Mouse (Mus musculus): ENCODE measurements around the gene Gipc2.

The Gipc2 gene

DNA sequence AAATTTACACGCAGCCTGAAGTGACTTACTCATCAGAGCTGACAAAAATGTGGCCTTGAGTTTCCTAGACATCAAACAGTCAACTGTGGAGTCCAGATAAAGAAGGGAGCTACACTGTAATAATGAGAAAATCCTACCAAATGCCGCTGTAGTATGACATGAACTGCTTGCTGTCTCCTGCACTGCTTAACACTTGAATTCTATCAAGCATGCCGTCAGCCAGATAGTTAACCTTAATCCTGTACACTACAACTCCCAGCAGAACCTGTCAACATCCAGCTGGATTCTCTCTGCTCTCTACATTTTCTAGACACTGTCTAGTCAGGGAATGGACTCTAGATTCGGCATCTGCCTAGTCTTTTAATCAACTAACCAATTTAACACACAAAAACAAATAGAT is 23.3 kb upstream of the Gipc2 start:
- DNase-seq = peak; percentile 37

DNA sequence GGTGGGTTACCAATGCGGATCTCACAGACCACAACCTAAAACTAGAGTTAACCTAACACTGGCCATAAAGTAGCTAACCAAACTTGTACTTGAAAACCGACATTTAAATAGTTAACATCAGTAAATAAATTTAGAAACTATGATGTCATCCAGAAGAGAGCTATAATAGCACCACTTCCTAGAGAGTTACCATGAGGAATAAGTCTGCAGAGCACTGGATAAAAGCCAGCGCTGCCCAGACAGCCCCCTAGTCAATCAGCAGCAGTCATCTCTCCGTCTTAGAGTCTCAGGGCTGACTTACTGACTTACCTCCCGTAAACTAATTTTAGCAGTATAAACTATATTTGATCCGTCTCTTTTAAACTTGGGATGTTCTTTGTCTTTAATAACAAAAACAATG is 20.1 kb upstream of the Gipc2 start:
- no peak for DNase-seq

DNA sequence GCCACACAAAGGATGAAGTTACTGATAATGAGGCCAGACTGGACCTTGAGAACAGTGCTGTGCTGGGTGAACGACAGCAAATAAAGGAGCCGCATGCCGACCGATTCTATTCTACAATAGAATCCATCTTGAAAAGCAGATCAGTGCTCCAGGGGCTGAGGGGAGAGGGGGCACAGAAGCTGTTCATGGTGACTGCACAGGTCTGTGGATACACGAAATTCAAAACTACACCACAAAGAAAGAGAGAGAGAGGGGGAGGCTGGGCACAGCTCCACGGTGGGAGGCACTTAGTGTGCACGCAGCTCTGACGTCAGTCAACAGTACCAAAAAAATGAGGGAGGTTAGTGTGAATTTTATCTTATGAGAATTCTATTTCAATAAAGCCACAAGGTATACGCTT is 17.5 kb upstream of the Gipc2 start:
- no peak for DNase-seq

DNA sequence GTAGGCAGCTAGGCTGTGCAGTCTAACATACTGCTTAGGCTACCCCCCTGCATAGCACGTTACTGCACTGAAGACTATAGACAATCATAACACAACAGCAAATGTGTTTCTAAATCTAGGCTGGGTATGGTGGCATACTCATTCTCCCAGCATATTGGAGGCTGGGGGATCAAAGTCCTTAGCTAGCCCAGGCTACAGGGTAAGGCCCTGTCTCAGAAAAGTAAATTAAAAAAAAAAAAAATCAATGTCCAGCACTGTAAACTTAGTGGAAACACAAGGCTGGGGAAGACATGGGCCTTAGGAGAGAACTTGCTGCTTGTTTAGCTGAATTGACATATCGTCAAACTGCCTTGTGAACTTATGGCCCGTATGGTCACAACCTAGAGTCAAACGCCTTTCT is 14.6 kb upstream of the Gipc2 start:
- DNase-seq = no peak

DNA sequence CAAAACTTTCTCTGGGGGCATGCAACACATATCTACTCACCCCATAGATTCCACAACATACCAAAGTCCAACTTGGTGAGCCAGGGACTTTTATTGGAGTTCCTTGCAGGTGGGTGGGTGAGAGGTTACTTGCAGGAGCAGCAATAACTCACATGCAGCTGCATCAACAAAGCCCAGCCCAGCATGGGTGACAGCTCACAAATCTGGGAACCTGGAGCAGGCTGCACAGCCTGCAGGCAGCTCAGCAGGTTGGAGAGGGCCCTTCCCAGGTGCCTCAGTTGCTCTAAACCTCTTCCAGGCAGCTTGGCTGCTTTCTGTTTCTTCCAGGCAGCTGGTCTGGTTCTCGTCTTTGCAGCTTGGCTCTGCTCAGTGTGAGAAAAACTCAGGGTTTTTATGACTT is 13.3 kb upstream of the Gipc2 start:
- DNase-seq = no peak

DNA sequence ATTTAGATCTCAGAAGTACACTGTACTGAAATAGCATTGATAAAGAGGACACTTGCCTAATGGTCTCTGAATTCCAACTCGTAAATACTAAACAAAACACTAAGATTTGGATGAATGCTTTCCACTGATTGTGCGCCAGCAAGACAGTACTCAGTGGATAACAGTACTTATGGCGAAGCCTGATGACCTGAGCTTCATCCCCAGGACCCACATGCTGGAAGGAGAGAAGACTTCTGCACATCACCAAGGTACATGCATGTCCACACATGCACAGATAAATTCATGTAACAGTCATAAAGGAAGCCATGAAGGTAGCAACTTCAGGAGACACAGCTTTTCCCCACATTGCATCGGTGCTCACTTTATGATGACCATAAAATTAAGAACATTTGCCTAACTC is 12.8 kb upstream of the Gipc2 start:
- no peak for DNase-seq

DNA sequence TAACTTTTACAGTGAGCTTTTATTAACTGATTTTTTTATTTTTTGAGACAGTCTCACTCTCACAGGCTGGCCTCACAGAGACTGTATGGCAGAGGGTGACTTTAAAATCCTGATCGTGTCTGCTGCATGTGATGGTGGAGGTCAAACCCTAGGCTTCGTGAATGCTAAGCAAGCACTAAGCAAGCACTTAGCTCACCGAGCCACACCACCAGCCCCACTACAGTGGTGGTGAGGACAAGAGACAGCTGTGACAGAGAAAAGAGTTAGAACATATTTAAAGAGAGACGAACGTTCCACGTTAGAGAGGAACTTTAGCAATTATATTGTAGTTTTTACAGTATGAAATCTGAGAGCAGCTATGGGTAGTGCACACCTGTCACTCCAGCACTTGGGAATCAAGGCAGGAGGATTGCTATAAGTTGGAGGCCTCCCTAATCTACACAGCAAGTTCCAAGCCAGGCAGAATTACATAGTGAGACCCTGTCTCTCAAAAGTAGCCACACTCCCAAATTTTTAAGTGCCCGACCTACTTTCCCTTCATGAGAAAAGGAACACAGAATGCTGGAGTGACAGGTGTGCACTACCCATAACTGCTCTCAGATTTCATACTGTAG is 6.4 kb upstream of the Gipc2 start:
- DNase-seq = no peak

DNA sequence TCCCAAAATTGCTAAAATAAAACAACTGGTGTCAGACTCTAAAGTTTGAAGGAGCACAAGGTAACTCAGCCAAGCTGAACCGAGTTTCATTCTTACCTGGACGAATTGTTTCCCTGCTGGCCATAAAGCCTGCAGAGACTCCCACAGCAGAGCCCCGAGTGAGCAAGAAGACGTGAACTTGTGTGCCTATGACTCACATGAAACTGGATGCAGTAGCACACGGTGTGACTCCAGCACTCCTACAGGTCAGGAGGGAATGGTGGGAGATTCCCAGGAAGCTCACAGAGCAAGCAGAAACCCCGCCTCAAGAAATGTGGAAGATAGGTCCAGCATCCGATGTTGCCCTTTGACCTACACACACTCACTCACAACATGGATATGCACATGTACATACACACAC is 5.8 kb upstream of the Gipc2 start:
- no peak for DNase-seq

DNA sequence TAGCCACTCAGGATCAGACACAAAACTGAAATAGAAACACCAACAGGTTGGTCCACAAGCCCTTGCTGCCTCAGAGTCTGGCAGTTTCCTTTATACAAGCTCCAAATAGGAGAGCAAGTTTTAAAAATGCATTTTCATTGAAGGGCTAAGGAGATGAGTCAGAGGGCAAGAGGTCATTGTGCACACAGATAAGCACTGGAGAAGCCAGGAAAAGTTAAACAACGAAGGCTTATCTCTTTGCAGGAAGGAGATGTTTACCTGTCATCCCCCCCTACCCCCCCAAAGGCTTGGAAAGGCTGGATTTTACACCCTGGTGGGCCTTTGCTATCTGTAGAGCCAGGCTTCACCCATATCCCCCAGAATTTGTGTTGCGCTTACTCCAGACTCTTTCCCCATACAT is 5.2 kb upstream of the Gipc2 start:
- no peak for DNase-seq

DNA sequence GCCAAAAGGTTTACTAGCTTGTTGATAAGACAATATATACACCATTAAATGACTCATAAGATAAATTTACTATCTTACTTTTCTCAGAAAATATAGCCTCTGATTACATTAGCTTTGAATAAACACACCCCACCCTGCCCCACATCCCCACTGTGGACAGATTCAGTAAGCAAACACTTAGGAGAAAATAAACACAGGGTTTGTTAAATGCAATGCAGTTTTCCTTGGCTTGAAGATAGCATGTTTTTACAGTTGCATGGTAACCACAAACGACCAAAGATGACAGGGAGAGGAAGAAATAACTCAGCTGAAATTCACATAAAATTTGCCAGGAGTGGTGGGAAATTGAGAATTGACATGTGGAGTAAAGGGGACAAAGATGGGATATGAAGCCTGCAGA is 4.4 kb upstream of the Gipc2 start:
- DNase-seq = no peak

DNA sequence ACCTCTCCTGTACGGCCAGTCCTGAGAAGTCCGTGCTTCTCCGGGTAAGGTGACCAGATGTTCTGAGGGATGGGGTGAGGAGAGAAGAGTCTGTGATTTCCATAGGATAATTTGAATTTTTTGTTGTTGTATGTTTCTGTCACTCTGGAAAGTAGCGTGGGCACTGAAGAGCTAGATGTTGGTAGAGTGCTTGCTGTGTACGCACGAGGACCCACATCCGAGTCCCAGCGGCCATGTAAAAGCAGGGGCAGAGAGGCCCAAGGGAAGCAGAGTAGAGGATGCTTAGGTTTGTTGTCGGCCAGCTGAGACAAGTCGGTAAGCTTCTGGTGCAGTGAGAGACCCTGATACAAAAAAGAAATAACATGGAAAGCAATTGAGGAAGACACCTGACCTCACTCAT is 2.0 kb upstream of the Gipc2 start:
- DNase-seq = no peak

DNA sequence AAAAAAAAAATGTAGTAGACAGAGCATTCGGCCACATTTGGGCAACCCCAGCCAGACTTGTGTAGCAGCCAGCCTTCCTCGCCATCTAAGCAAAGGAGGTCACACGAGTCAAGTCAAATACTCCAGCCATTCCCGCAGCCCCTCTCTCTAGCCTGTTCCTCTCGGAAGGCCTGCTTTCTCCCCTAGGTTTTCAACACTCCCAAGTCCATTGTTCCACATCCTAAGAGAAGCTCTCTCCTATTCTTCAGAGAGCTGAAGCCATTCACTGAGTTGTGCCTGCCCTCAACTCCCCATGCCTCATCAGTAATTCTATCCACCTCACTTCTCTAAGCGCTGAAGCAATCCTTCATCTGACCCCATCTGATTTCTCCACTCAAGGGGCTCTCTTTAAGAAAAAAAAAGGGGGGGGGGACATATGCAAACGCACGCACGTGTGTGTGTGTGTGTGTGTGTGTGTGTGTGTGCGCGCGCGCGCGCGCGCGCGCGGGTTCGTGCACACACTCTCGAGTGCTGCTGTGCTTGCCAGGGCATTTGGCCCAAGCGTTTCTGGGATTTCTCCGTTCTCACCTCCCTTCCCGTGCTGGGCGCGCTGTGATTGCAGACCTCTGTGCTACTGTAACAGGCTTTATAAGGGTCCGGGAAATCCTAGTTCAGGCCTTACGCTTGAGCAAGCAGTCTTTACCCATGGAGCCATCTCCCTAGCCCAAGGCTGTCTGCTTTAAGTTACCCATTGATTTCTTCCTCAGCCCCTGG is 845 bp upstream of the Gipc2 start:
- DNase-seq = no peak

DNA sequence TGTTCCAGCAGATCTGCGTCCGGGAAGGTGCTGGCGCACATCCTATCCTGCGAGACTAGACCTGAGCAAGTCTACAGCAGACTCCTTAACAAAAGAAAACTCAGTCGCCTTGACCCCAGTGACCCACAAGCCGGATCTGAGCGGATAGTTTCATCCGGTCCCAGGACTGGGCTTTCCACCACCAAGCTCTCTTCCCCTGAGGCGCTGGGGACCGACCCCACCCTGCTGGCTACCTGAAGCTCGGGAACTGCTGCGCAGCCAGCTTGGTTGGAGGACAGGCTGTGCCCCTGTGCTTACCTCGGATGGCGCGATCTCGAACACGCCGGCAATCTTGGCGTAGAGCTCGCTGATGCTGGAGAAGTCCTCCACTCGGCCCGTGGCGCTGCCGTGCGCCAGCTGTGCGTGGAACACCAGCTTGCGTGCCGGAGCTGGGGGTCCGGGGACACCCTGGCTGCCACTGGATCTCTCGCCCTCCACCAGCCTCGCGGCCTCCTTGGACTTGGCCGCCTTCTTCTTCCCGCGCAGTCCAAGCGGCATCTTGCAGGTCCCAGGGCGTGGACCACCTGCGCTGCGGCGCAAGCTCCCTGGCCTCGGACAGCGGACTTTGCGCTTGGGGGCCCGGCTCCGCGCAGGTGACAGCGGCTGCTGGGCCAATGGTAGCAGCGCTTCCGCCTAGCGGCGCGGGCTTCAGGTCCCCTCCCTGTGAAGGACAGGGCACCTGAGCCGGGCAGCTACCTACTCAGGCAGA is 505 bp downstream of the Gipc2 start:
- DNase-seq = peak; percentile 87

DNA sequence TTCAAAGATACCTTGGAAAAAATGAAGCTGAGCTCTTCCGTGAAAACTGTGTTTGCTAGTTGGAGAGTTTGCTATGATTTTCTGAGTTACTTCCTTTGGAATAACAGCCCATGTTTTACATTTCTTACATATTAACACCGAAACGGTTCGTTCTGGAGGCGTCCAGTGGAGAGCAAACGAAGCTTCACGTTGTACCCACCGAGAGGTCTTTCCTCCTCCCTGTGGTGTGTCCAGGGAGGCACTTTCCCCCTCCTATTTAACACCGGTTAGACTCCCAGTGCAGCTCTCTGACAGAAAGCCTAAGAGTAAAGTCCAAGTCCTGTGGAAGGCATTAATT is 1.0 kb downstream of the Gipc2 start:
- no peak for DNase-seq

DNA sequence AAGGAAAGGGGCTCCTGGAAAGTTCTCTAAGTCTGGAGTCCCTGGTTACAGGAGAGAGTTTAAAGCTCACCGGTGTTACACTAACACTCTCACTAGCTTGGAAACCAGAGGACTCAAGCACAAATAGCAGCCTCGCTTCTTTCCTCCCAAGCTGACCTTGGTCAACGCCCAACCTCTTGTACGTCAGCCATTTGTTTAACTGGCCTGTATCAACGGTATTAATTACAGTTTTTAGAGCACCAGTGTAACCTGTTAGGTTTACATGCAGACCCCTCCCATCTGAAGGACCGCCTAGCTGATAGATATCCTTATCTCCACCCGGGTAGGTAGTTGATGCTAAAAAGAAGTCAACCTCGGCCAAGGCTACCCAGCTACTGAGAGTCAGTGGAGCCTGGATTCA is 2.7 kb downstream of the Gipc2 start:
- no peak for DNase-seq

DNA sequence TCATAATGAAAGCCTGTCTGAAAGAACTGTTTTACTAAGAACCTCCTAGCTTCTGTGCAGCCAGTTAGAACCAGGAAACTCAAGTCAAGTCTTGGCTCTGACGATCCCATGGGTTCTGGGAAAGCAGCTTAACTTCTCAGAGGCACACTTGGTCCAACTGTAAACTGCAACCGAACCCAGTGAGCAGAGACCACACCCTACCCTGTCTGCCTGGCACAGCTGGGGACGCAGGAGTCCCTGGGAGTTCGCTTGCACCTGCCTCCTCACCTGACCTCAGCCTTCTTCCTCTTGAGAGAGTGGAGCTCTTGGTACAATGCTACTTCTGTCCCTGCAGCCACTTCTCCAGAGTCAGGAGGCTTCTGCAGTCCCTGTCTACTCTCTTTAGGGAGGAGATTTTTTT is 5.4 kb downstream of the Gipc2 start:
- no peak for DNase-seq

DNA sequence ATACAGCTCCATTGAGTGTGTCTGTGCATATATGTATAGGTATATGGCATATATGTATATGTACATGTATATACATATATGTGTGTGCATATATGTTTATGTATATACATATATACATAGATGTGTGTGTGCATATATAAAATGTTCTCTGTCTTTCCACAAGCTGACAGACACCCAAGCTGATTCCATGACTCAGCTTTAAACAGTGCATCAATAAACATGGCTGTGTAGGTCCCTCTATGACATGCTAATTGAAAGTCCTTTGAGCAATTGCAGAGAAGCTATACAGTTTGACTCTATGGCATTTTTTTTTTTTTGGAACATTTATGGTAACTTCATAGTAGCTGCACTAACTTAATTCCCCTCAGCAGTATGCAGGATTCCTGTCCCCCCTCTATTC is 6.7 kb downstream of the Gipc2 start:
- DNase-seq = no peak

DNA sequence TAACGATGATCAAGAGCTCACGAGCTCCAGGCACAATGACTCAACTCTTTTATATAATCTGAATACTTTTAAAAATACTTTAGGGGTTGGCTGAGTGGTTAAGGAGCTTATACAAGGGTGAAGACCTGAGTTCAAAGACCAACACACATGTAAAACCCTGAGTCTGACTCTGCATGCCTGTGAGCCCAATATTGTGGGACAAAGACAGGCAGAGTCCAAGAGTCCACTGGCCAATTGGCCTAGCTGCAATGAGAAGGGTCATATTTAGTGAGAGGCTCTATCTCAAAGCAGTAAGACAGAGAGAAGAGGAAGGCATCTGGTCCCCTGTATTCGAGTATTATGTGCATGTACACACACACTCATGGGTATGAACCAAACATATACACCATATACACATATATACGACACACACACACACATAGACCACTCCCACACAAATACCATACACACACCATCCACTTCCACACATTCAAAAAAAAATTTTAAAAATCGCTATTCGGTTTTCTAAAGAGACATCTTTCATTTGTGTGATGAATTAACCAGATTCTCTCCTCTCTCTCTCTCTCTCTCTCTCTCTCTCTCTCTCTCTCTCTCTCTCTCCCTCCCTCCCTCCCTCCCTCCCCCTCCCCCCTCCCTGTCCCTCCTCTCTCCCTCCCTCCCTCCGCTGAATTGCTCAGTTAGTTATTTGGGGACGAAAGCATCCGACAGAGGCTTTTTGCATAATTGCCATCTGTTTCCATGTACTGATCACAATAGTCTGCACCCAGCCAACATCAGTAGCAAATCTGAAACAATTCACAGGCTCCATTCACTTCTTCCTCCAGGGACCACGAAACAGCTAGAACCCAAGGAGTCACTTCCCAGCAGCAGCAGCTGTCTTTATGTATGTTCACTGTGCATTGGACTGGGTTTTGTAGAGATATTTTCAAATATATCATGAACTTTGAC is 7.4 kb downstream of the Gipc2 start:
- peak; percentile 80 for DNase-seq

DNA sequence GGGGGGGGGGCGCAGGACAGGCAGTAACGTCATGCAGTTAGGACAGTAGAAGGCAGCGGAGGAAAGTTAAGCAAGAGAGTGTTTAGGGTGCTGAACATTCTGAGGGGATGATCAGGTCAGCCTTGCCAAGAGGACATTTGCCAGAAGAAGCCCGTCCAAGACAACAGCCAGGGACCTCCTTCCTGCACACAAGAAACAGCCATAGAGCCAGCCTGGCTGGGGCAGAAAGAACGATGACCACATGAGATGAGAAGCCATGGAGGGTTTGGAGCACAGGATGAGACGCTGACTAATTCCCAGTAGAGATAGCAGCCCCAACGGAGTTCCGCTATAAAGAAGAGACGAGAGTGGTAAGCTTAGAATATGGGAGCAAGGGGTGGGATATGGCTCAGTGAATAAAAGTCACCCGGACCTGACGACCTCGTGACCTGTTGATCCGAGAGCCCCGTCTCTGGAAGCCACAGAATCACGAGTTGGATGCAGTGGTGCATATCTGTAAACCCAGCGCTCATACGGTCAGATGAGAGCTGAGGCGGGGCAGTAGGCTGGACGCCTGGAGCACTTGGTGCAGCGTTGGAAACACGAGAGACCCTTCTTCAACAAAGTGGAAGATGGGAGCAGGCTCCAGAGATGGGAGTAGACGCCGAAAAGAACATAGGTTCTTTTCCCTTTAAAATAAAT is 9.1 kb downstream of the Gipc2 start:
- DNase-seq = peak; percentile 85

DNA sequence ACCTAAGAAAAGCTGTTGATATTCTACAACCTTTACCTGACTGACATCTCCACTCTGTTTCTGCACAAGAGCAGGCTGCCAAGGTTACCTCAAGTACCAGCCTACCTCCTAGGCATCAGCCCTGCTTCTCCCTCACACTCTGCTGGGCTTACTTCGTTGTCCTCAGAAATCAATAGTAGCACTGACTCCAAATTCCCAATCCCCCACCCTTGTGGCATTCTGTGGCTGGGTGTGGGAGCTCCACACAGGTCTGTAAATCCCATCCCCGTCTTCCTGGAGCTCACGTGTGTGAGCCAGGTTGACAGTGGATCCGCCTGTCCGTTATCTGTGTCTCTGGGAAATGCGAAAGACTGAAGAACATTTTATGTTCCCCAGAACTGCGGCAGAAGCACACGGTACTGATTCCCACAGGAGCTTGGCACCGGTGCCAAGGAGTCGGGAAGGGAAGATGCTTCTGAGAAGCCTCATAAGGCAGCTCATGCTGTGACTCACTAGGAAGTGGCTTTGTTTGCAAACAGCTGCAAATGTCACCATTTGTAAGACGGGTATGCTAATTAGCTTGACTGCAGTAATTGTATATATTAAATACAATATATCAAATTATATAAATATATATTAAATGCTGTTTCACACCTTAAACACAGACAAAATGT is 10.6 kb downstream of the Gipc2 start:
- DNase-seq = no peak

DNA sequence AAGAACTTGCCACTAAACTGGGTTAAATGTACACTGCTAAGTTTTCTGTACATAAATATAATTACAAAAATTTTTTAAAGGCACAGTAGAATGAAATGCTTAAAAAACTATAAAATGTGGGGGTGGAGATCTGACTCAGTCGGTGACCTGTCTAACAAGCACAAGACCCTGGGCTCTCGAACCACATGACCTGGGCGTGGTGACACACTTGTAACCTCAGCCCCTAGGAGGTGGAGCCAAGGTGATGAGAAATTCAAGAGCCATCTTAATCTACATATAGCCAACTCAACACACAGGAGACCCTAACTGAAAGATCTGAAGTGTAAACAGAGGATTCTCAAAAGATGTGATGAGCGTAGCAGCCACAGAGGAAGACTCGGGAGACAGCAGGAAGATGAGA is 11.9 kb downstream of the Gipc2 start:
- no peak for DNase-seq

DNA sequence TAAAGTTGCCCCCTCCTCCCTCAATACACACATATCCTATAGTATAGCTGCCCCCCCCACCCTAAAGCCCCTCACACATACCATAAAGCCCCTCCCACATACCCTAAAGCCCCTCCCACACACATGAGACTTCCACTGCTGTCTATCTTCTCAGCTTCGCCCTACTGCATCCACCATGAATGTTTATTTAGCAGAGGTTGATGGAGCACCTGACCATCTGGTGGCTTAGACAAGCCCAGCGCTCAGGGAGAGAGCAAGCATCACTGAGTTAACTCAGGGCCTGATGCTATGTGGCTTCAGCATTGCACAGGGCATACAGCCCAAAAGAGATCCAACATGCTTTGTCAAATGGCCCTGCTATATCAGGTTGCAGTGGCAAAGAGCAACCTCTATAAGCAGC is 12.9 kb downstream of the Gipc2 start:
- DNase-seq = no peak

Data from kidney, adult 9 months (tissue).